Mouse (Mus musculus) embryonic fibroblast, embryonic 13.5 days (primary cell): ENCODE measurements around the gene Rsc1a1. TPM values are rescaled to one million over a fixed set of nuclear protein-coding genes. Genes with fewer than 3 reads are reported as not detected.

Source experiments
- H3K27ac ChIP-seq: 2 replicates; pipeline ENCODE4 v1.5.1; 2012; ENCODE audit warnings: low read length, control low read depth, inconsistent platforms; ENCODE audit not compliant: insufficient read depth
- H3K4me1 ChIP-seq: 2 replicates; pipeline ENCODE4 v1.6.1; 2011; ENCODE audit warnings: low read length; ENCODE audit not compliant: control insufficient read depth, insufficient read depth
- H3K4me3 ChIP-seq: 2 replicates; pipeline ENCODE4 v1.5.1; 2011; ENCODE audit warnings: mild to moderate bottlenecking, control low read depth, low read length; ENCODE audit not compliant: insufficient read depth
- CTCF ChIP-seq: IDR thresholded peaks from 2 replicates; pipeline ENCODE4 v1.5.1; 2011; ENCODE audit warnings: mild to moderate bottlenecking, control low read depth, low read length, moderate library complexity, borderline replicate concordance; ENCODE audit not compliant: insufficient read depth
- POLR2A ChIP-seq: IDR thresholded peaks from 2 replicates; pipeline ENCODE4 v1.6.1; 2011; ENCODE audit warnings: low read depth, mild to moderate bottlenecking, control low read depth, low read length, moderate library complexity
- polyA plus RNA-seq: library from polyadenylated mRNA; stranded (reverse); fragments of >200 nt; gene quantifications from 2 replicates; pipeline ENCODE4 v1.2.4, GENCODE M21; 2011; ENCODE audit warnings: low read depth; ENCODE audit not compliant: missing spikeins, insufficient read length

The Rsc1a1 gene
- polyA plus RNA-seq: 5.1 and 5.3 TPM in 2 replicates

DNA sequence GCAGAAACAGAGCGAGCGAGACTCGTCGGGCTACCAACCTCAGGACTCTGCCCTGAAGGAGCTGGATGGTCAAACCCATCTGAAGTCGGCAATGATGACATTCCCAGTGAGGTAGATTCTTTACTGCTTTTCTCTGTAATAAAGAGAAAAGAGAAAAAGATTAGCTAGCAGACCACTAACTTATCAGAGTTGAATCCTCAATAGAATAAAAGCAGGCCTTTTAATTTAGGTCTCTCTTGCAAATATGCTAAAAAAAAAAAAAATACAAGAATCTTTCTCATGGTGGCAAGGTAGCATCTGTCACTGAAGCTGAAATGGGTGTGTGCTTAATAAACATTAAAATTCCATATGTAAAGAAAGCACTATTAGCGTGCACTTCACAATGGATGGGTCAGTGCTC lies at the start of gene Rsc1a1:
Rsc1a1 (minus strand) TSS at position 101 of the 400 bp plus-strand sequence.
- H3K4me3 ChIP-seq: no peak within 1 kb of the TSS
- peaks cover 5% of the 10 kb centered on the region for H3K4me1 ChIP-seq
- H3K27ac ChIP-seq: no peak within 1 kb of the TSS
- no peak for TF ChIP-seq POLR2A
- no peak for TF ChIP-seq CTCF

DNA sequence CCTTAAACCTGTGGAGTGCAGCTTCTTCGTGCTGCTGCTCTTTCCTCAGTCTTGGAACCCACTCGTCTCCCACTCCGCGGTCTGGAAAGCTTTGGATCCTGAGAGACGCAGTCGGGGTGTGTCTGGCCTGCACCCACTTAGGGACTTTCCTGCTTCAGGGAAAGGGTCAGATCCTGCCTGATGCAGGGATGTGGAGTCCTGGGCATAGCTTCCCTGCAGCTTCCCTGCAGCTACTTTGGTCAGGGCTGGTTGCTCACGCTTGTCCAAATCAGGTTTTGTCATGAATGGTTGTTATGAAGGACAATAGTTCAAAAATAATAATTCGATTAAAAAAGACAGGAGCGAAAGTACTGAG lies 49.8 kb upstream of the Rsc1a1 start:
- Histone ChIP-seq H3K27ac (no peak overlapping the region), H3K4me3 (peak overlapping the region; percentile 6; the same call in 1 of the 2 replicates), H3K4me1 (no peaks in the 10 kb centered on the region)
- TF ChIP-seq CTCF (no peak), POLR2A (no peak)

DNA sequence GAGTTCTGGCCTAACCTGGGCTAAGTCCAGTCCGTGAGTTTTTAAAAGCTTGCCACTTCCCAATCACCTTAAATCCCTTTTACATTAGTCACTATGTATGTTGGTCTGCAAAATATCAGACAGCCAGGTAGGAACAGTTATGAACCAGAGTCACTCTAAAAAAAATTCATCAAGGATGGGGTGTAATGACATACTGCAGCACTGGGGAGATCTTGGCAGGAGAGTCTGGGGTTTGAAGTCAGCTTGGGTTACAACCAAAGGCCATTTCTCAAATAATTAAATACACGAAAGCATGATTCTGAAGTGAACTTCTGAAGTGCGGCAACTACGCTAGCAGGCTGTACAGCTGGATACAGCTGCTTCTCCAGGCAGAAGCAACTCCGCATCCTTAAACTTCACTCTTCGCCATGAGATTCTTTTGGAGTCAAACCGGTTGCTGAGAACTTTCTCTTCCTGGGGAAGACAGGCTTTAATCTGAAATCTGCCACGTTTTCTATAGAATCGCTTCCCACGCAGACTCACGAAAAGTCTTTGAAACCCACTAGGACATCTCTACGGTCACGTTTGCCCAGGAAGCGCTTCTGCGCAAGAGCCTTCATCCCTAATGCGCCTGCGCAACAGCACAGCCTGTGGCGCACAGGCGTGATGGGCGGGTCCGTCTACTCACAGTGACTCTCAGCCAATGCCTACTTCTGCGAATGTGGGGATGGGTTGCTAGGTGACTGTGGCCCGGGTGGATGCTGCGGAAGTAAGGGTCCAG lies 49.2 kb upstream of the Rsc1a1 start:
- H3K4me1 ChIP-seq: no peaks in the 10 kb centered on the region
- H3K4me3 ChIP-seq: peak overlapping the region; percentile 36; the same call in 1 of the 2 replicates
- TF ChIP-seq POLR2A (peak; percentile 96), CTCF (no peak)
- peak overlapping the region; percentile 29 for H3K27ac ChIP-seq

DNA sequence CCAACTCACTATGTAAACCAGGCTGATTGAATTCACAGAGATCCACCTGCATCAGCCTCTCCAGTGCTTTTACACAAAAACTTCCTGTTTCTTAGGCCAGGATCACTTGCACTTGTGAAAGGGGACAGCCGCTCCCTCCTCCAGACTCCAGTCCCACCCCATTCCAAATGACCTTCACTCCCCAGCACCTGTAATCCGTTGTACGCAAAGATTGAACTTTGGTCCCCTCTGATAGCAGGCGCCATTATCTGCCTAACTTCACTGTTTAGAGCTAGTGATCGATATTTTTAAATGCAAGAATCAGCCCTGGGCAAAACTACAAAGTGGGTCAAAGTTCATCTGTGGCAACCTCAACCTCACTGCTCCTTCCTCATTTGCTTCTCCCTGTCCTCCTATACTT lies 46.4 kb upstream of the Rsc1a1 start:
- H3K4me1 ChIP-seq: no peaks in the 10 kb centered on the region
- no peak overlapping the region for H3K27ac ChIP-seq
- TF ChIP-seq CTCF: no peak
- TF ChIP-seq POLR2A: no peak
- H3K4me3 ChIP-seq: no peak overlapping the region

DNA sequence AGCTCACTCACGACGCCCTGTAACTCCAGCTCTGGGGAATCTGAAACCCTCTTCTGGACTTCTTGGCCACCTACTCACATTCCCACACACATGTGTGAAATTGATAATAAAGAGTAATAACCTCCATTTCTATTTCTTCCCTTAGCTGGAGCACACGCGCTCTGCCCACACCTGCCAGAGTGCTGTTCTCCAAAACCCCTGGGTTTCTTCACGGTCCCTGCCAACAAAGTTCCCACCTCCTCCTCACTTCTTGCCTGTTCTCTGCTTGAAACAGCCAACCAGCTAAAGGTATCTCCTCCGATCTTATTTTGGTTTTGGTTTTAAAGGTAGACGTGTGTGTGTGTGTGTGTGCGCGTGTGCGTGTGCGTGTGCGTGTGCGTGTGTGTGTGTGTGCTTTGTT lies 45.0 kb upstream of the Rsc1a1 start:
- Histone ChIP-seq H3K4me3 (no peak overlapping the region), H3K4me1 (no peaks in the 10 kb centered on the region), H3K27ac (no peak overlapping the region)
- TF ChIP-seq CTCF: no peak
- no peak for TF ChIP-seq POLR2A

DNA sequence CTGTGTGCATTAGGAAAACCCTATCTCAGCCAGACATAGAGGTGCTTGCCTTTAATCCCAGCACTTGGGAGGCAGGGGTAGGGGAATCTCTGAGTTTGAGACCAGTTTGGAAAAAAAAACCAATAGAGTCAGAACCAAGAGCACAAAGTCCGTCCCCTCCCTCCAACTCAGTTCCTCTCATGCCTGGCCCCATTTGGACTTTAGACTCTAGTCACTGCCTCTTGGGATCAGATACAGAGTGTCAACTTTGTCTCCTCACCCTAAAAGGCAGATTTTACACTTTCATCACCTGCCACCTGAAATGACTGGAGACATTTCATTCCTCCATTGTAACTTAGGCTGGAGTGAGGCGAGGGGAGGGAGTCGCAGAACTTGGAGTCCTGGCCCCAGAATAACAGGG lies 43.9 kb upstream of the Rsc1a1 start:
- Histone ChIP-seq H3K4me1 (no peaks in the 10 kb centered on the region), H3K27ac (no peak overlapping the region), H3K4me3 (no peak overlapping the region)
- TF ChIP-seq POLR2A: no peak
- no peak for TF ChIP-seq CTCF

DNA sequence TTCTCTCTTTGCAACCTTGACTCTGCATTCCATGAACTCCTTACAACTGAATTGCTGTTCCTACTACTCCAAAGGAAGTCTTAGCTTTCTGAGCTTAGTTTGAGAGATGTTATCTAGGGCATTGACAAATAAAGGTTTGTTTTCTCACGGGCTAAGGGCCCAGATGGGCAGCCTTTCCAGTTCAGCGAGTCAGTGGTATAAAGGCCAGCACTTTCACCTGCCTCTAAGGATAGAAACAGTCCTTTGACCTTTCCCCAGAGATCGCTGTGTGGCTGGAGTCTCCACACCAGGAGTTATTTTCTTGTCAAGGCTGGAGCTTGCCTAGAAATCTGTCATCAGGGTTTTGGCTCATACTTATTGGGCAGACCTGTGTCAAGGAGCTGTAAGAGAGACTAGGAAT lies 40.3 kb upstream of the Rsc1a1 start:
- no peak for TF ChIP-seq POLR2A
- TF ChIP-seq CTCF: no peak
- H3K4me1 ChIP-seq: peaks cover 8% of the 10 kb centered on the region; the same call in 1 of the 2 replicates
- no peak overlapping the region for H3K4me3 ChIP-seq
- no peak overlapping the region for H3K27ac ChIP-seq

DNA sequence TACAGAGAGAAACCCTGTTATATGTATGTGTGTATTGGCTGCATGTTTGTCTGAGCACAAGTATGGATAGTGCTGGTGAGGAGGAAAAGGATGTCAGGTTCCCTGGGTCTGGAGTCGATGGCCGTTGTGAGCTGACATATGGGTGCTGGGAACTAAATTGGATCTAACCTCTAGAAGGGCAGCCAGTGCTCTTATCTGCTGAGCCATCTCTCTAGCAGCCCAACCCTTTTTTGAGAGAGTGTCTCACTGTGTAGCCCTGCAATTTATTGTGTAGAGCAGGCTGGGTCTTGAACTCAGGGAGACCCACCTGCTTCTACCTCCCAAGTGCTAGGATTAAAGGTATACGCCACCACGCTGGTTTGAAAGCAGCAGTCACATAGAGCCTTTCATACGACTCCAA lies 39.9 kb upstream of the Rsc1a1 start:
- H3K27ac ChIP-seq: no peak overlapping the region
- H3K4me1 ChIP-seq: peaks cover 9% of the 10 kb centered on the region; the same call in 1 of the 2 replicates
- TF ChIP-seq POLR2A: no peak
- TF ChIP-seq CTCF: no peak
- H3K4me3 ChIP-seq: no peak overlapping the region

DNA sequence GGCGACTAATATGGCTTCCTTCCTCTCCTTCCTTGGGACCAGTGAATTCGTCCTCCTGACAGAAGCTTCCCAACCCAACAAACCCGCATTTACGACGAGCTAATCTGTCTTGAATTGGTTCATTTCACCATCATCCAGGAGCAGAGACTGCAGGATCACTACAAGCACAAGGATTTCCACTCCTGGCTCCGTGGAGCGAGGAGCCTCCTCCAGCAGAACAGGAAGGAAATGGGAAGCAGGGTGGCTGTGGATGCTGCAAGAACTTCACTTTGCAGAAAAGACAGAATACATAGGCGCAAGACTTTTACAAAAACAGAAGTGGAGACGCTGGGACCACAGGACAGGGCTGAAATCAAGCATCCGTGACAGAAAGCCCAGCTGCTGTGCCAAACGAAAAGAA lies 39.2 kb upstream of the Rsc1a1 start:
- no peak overlapping the region for H3K4me3 ChIP-seq
- peaks cover 9% of the 10 kb centered on the region; the same call in 1 of the 2 replicates for H3K4me1 ChIP-seq
- no peak for TF ChIP-seq POLR2A
- no peak overlapping the region for H3K27ac ChIP-seq

DNA sequence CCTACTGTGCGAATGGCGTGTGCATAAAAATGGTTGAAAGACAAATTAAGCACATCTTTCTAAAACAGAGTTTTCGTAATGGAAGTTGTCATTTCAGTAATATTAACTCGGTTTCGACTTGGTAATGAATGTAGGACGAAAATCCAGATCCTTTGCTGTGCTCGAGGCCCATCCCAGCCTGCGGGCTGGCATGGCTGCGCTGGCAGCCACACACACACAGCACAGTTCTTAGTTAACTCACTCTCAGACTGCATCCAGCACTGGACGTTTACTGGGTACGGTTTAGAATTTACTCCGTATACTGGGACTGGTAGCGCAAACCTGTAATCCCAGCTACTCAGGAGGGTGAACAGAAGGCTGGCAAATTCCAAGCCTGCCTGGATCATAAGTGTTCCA lies 38.3 kb upstream of the Rsc1a1 start:
- TF ChIP-seq POLR2A (no peak), CTCF (no peak)
- Histone ChIP-seq H3K27ac (peak overlapping the region; percentile 31; the same call in 1 of the 2 replicates), H3K4me1 (peaks cover 9% of the 10 kb centered on the region; the same call in 1 of the 2 replicates), H3K4me3 (peak overlapping the region; percentile 46)
